Mouse (Mus musculus): Measurements from ENCODE around the gene Baiap2.

Gene Baiap2

GRCm38 (mm10) chr11:119941794-119942193 is 769 bp upstream of the Baiap2 start:
- in situ Hi-C loops (cut with MboI; ENCODE audit: unreplicated experiment in 2 of 2) = no loop called here

- in situ Hi-C loops (cut with MboI; ENCODE audit: unreplicated experiment in 2 of 2) = no loop called here
Measured at GRCm38 (mm10) chr11:119942201-119942726, 299 bp upstream of the Baiap2 start.

GRCm38 (mm10) chr11:119943428-119943988 is 945 bp downstream of the Baiap2 start:
- in situ Hi-C loops (cut with MboI; ENCODE audit: unreplicated experiment in 2 of 2) = no loop called here

- in situ Hi-C loops (cut with MboI; ENCODE audit: unreplicated experiment in 2 of 2) = loop anchor here in 1 of 2 experiments (5.0 kb wide), 1 partner anchor 37 kb away; no protein-coding TSS in a partner anchor
Measured at GRCm38 (mm10) chr11:119945343-119945742, 2.8 kb downstream of the Baiap2 start.

GRCm38 (mm10) chr11:119947426-119947825 is 4.9 kb downstream of the Baiap2 start:
- in situ Hi-C loops (cut with MboI; ENCODE audit: unreplicated experiment in 2 of 2) = loop anchor here in 1 of 2 experiments (5.0 kb wide), 1 partner anchor 35 kb away; no protein-coding TSS in a partner anchor

GRCm38 (mm10) chr11:119947897-119948296 is 5.3 kb downstream of the Baiap2 start:
- in situ Hi-C loops (cut with MboI; ENCODE audit: unreplicated experiment in 2 of 2) = loop anchor here in 1 of 2 experiments (5.0 kb wide), 1 partner anchor 34 kb away; no protein-coding TSS in a partner anchor

- in situ Hi-C loops (cut with MboI; ENCODE audit: unreplicated experiment in 2 of 2) = loop anchor here in 1 of 2 experiments (5.0 kb wide), 1 partner anchor 34 kb away; no protein-coding TSS in a partner anchor
Measured at GRCm38 (mm10) chr11:119948305-119948704, 5.7 kb downstream of the Baiap2 start.

- in situ Hi-C loops (cut with MboI; ENCODE audit: unreplicated experiment in 2 of 2) = loop anchor here in 1 of 2 experiments (5.0 kb wide), 1 partner anchor 33 kb away; no protein-coding TSS in a partner anchor
Measured at GRCm38 (mm10) chr11:119948803-119949202, 6.2 kb downstream of the Baiap2 start.

GRCm38 (mm10) chr11:119950535-119950934 is 8.0 kb downstream of the Baiap2 start:
- in situ Hi-C loops (cut with MboI; ENCODE audit: unreplicated experiment in 2 of 2) = no loop called here

GRCm38 (mm10) chr11:119951326-119951725 is 8.8 kb downstream of the Baiap2 start:
- in situ Hi-C loops (cut with MboI; ENCODE audit: unreplicated experiment in 2 of 2) = no loop called here

GRCm38 (mm10) chr11:119952429-119953224 is 10.1 kb downstream of the Baiap2 start:
- in situ Hi-C loops (cut with MboI; ENCODE audit: unreplicated experiment in 2 of 2) = no loop called here

GRCm38 (mm10) chr11:119954233-119954632 is 11.7 kb downstream of the Baiap2 start:
- in situ Hi-C loops (cut with MboI; ENCODE audit: unreplicated experiment in 2 of 2) = no loop called here

GRCm38 (mm10) chr11:119954749-119955337 is 12.3 kb downstream of the Baiap2 start:
- in situ Hi-C loops (cut with MboI; ENCODE audit: unreplicated experiment in 2 of 2) = no loop called here

- in situ Hi-C loops (cut with MboI; ENCODE audit: unreplicated experiment in 2 of 2) = no loop called here
Measured at GRCm38 (mm10) chr11:119955432-119955831, 12.9 kb downstream of the Baiap2 start.

GRCm38 (mm10) chr11:119956590-119956989 is 14.0 kb downstream of the Baiap2 start:
- in situ Hi-C loops (cut with MboI; ENCODE audit: unreplicated experiment in 2 of 2) = no loop called here

GRCm38 (mm10) chr11:119958856-119959255 is 16.3 kb downstream of the Baiap2 start:
- in situ Hi-C loops (cut with MboI; ENCODE audit: unreplicated experiment in 2 of 2) = no loop called here

- in situ Hi-C loops (cut with MboI; ENCODE audit: unreplicated experiment in 2 of 2) = no loop called here
Measured at GRCm38 (mm10) chr11:119959714-119960113, 17.2 kb downstream of the Baiap2 start.

GRCm38 (mm10) chr11:119960671-119961070 is 18.1 kb downstream of the Baiap2 start:
- in situ Hi-C loops (cut with MboI; ENCODE audit: unreplicated experiment in 2 of 2) = no loop called here

- in situ Hi-C loops (cut with MboI; ENCODE audit: unreplicated experiment in 2 of 2) = no loop called here
Measured at GRCm38 (mm10) chr11:119961511-119961910, 18.9 kb downstream of the Baiap2 start.

- in situ Hi-C loops (cut with MboI; ENCODE audit: unreplicated experiment in 2 of 2) = no loop called here
Measured at GRCm38 (mm10) chr11:119965053-119965452, 22.5 kb downstream of the Baiap2 start.

- in situ Hi-C loops (cut with MboI; ENCODE audit: unreplicated experiment in 2 of 2) = no loop called here
Measured at GRCm38 (mm10) chr11:119966294-119966693, 23.7 kb downstream of the Baiap2 start.

All from v-Abl transformed pro-B cells (cell line).